Mouse (Mus musculus): ENCODE measurements at regions not wholly inside any gene's neighbourhood (a gene's known extent, or its start where the extent isn't known, plus 50 kb on each side); places are given as distances from the start of the nearest gene placed in this dataset.

DNA sequence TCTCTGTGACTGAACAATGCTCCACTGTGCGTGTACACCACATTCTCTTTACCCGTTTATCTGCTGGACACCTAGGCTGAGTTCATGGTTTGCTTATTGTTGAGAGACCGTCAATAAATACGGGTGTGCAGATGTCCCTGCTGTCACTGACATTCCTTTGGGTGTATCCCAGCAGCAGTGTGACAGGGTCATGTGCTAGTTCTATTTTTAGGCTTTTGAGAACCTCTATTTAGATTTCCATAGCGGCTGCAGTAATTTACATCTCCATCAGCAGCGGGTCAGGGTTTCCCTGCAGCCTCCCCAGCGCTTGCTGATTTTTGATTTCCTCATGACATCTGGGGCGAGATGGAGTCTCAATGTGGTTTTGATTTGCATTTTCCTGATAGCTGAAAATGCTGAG, 162.1 kb upstream of the Klf14 start:
- in situ Hi-C loops (cut with MboI; ENCODE audit: low pct_unique_long_range_greater_than_20kb in 1 of 2, low sequenced_read_pairs in 2 of 2, unreplicated experiment in 1 of 2): no loop called here

- in situ Hi-C loops (cut with MboI; ENCODE audit: low pct_unique_long_range_greater_than_20kb in 1 of 2, low sequenced_read_pairs in 2 of 2, unreplicated experiment in 1 of 2): no loop called here
Measured at GRCm38 (mm10) chr6:31122895-31123294, 164.0 kb upstream of the Klf14 start.

DNA sequence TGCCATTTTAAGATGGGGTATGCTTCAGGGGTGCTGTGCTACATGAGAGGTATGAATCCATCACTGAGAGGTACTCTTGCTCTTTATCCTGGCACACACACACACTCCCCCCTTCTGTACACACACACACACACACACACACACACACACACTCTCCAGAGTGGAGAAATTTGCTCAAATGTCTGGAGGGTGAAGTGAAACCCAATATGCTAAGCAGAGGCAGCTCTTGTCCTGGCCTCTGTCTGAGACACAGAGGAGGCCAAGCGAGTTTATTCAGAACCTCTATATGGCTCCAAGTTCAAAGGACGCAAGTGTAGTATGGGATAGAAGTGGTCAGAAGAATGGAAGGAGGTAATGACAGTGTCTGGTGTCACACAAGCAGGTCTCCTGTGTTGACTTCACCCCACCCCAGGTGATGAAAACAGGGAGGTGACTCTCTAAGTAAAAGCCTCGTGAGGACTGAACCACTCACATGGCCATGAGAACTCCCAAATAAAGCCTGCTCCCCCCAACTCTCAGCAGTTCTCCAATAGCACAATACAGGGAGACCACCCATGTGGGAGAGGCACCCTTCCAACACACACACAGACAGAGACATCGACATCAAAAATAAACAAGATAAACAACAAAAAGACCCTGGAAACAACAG, 164.6 kb upstream of the Klf14 start:
- in situ Hi-C loops (cut with MboI; ENCODE audit: low pct_unique_long_range_greater_than_20kb in 1 of 2, low sequenced_read_pairs in 2 of 2, unreplicated experiment in 1 of 2): no loop called here

DNA sequence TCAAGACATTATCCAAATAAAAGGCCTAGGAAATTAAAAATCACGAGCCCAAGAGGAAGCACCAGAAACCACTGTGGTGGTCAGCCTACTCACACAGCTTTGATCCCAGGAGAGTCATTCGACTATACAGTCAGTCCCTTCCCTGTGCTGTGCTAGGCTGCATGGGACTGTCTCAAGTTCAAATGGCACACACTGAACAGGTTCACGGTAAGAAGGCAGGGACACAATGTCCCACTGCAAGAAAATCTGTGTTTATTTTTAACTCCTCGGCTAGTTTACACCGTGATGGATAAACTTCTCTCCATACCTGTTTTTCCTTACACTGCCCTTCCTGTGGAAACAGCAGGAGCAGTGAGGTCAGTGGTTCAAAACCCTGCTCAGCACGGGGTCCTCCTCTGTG, 165.2 kb upstream of the Klf14 start:
- in situ Hi-C loops (cut with MboI; ENCODE audit: low pct_unique_long_range_greater_than_20kb in 1 of 2, low sequenced_read_pairs in 2 of 2, unreplicated experiment in 1 of 2): no loop called here

DNA sequence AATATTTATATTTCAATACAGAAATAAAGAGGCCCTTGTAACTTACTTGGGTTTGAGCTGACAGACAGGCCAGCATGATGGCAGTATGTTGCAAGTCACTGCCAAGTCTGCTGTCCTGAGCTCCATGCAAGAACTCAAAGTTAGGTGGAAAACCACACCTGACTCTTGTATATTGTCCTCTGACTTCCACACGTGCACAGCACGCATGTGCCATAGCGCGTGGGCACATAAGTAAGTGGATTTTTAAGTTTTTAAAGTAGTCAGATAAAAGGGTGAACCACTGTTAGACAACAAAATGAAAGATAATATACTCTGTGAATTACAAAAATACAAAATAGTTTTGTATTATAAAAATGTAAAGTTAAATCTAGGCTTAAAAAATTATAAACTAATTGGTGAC, 166.0 kb upstream of the Klf14 start:
- in situ Hi-C loops (cut with MboI; ENCODE audit: low pct_unique_long_range_greater_than_20kb in 1 of 2, low sequenced_read_pairs in 2 of 2, unreplicated experiment in 1 of 2): no loop called here

- in situ Hi-C loops (cut with MboI; ENCODE audit: low pct_unique_long_range_greater_than_20kb in 1 of 2, low sequenced_read_pairs in 2 of 2, unreplicated experiment in 1 of 2): no loop called here
Measured at GRCm38 (mm10) chr6:31125328-31126118, 166.6 kb upstream of the Klf14 start.

GRCm38 (mm10) chr6:31126131-31126871, 167.4 kb upstream of the Klf14 start:
- in situ Hi-C loops (cut with MboI; ENCODE audit: low pct_unique_long_range_greater_than_20kb in 1 of 2, low sequenced_read_pairs in 2 of 2, unreplicated experiment in 1 of 2): no loop called here

- in situ Hi-C loops (cut with MboI; ENCODE audit: low pct_unique_long_range_greater_than_20kb in 1 of 2, low sequenced_read_pairs in 2 of 2, unreplicated experiment in 1 of 2): no loop called here
Measured at GRCm38 (mm10) chr6:31129170-31129569, 170.3 kb upstream of the Klf14 start.

DNA sequence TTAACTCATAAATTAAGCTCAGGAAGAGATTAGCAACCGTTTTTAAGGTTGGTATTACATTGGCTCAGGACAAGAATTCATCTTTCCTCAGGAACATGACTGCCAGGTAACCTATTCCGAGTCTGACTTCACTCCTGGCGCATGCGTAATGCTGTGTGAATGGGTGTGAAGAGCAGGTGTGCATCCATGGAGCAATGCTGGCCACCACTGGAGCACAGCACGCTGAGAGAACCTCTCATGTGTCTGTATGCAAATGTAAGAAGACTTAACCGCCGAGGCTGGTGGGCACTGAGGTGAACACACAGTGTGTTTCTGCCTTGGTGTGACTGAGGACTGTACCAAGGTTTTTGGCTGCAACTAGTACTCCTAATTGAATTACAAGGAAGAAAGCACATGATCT, 171.1 kb upstream of the Klf14 start:
- in situ Hi-C loops (cut with MboI; ENCODE audit: low pct_unique_long_range_greater_than_20kb in 1 of 2, low sequenced_read_pairs in 2 of 2, unreplicated experiment in 1 of 2): no loop called here

GRCm38 (mm10) chr6:31130522-31130921, 171.6 kb upstream of the Klf14 start:
- in situ Hi-C loops (cut with MboI; ENCODE audit: low pct_unique_long_range_greater_than_20kb in 1 of 2, low sequenced_read_pairs in 2 of 2, unreplicated experiment in 1 of 2): no loop called here

GRCm38 (mm10) chr6:31131716-31132115, 172.8 kb upstream of the Klf14 start:
- in situ Hi-C loops (cut with MboI; ENCODE audit: low pct_unique_long_range_greater_than_20kb in 1 of 2, low sequenced_read_pairs in 2 of 2, unreplicated experiment in 1 of 2): no loop called here

DNA sequence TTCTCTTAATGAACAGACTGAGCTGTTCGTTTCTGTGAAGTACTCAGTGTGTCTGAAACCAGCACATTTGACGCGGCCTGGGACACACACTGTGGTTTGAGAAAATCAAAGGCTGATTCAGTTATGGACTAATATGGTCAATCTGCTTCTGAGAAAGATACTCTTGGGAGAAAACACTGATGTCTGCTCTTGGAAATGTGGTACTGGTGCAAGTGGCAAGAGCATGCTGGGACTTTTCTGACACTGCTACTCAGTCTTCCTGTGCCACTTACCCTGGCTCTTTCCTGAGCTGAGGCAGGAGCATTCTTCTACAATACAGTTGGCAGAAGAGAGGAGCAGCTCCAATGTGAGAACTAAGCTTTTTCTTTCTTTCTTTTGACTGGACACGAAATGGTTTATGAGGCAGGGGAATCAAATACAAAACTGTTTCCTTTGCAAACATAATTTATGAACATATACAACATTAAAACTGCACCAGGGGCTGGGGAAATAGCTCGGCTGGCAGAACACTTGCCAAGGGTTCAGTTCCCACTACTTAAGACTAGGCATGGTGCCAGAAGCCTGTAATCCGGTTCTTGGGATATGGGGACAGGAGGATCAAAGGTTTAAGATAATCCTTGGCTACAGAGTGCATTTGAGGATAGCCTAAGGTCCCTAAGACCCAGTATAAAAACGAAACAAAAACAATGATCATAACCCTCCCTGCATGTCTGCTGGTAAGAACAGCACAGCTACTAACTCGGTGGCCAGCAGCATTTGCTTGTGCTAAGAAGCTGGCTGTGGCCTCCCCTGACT, 173.7 kb upstream of the Klf14 start:
- in situ Hi-C loops (cut with MboI; ENCODE audit: low pct_unique_long_range_greater_than_20kb in 1 of 2, low sequenced_read_pairs in 2 of 2, unreplicated experiment in 1 of 2): no loop called here

GRCm38 (mm10) chr6:31133896-31134735, 175.2 kb upstream of the Klf14 start:
- in situ Hi-C loops (cut with MboI; ENCODE audit: low pct_unique_long_range_greater_than_20kb in 1 of 2, low sequenced_read_pairs in 2 of 2, unreplicated experiment in 1 of 2): no loop called here

DNA sequence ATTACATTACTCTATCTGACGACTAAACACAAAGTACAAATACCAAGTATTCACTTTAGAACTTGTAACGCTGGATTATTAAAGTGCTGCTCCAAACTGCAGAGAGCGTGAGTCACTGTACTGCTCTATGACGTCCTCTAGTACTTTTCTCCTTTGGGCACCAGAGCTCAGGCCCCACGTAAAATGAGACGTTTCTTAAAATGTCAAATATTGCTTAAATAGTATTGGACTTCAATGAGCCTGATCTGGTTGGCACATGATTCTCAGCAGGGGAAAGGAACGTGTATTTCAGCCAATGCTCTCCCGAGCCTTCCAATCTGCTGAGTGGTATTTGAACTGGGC, 175.8 kb upstream of the Klf14 start:
- in situ Hi-C loops (cut with MboI; ENCODE audit: low pct_unique_long_range_greater_than_20kb in 1 of 2, low sequenced_read_pairs in 2 of 2, unreplicated experiment in 1 of 2): no loop called here

DNA sequence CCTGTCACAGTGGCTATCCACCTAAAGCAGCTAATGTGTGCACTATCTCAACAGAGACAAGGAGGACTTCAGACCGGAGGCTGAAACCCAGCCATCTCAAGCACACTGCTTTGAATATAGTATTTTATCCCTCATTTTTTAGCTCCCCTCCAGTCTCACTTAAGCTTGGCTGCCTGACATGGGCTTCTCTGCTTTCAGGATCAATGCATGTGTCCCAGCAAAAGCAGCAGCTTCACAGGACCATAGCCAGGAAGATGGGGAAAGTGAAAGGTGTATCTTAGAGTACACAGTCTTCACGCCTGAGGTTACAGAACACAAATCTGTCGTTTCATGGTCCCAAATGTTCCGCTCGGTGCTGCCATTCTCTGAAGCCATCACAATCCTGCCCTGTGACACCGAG, 176.7 kb upstream of the Klf14 start:
- in situ Hi-C loops (cut with MboI; ENCODE audit: low pct_unique_long_range_greater_than_20kb in 1 of 2, low sequenced_read_pairs in 2 of 2, unreplicated experiment in 1 of 2): no loop called here

DNA sequence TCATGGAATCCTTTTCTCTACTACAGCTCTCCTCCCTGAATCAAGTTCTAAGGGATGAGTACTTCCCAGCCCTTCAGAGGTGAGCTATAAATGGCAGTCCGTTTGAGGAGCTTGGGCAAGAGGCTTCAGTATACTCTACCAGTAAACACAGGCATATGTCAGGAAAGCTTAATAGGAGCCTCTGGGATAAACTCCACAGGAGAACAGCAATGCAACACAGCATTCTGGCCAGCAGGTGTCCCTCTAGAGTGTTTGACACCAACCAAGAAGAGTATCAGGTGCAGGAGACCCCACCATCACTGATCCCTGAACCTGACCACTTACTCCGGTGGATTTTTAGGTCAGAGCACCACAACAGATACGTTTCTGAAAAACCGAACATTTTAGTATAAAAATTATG, 178.0 kb upstream of the Klf14 start:
- in situ Hi-C loops (cut with MboI; ENCODE audit: low pct_unique_long_range_greater_than_20kb in 1 of 2, low sequenced_read_pairs in 2 of 2, unreplicated experiment in 1 of 2): no loop called here

- in situ Hi-C loops (cut with MboI; ENCODE audit: low pct_unique_long_range_greater_than_20kb in 1 of 2, low sequenced_read_pairs in 2 of 2, unreplicated experiment in 1 of 2): no loop called here
Measured at GRCm38 (mm10) chr6:31137351-31137750, 178.5 kb upstream of the Klf14 start.

DNA sequence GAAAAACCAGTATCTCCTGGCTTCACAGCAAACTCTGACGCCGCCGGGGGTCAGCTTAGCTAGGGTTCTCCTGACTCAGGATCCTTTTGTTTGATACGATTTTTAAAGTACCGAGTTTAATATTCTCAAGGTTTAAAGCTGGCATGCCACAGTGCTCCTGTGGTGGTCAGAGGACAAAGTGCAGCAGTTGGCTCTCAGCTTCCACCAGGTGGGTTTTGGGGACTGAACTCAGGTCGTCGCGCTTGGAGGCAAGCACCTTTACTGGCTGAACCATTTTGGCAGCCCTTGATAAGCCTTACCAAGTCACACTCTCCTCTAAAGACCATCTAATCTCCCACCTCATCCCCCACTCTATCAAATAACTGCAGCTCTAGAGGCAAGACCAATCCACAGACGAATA, 181.1 kb upstream of the Klf14 start:
- in situ Hi-C loops (cut with MboI; ENCODE audit: low pct_unique_long_range_greater_than_20kb in 1 of 2, low sequenced_read_pairs in 2 of 2, unreplicated experiment in 1 of 2): no loop called here

All from mouse embryonic stem cell (cell line).